Mouse (Mus musculus): ENCODE results near the gene Dscam. TPM values are rescaled to one million over a fixed set of nuclear protein-coding genes. Genes with fewer than 3 reads are reported as not detected.

Dscam gene
- polyA plus RNA-seq, 1 experiment, result under 0.01 TPM

- Histone ChIP-seq H3K4me3 (no peak overlapping the region), H3ac (ENCODE audit: control insufficient read depth, insufficient read length) (no peak overlapping the region), H3K36me3 (ENCODE audit: control insufficient read depth, insufficient read depth) (no peaks in the 10 kb centered on the region), H3K4me2 (ENCODE audit: low read depth) (no peak overlapping the region), H3K79me2 (ENCODE audit: control insufficient read depth, insufficient read depth) (no peaks in the 10 kb centered on the region), H3K27me3 (ENCODE audit: control insufficient read depth, insufficient read depth, insufficient read length) (no peaks in the 10 kb centered on the region)
- no peak for TF ChIP-seq POLR2A (IDR thresholded peaks at IDR 0.05; ENCODE audit: insufficient read length, low read depth)
- no peak for TF ChIP-seq MAX (IDR thresholded peaks at IDR 0.05; ENCODE audit: low read depth)
- no peak for TF ChIP-seq REST (IDR thresholded peaks at IDR 0.05; ENCODE audit: insufficient read depth, insufficient read length)
- no peak for TF ChIP-seq E2F4 (IDR thresholded peaks at IDR 0.05; ENCODE audit: insufficient read depth)
- TF ChIP-seq MYOD1 (IDR thresholded peaks at IDR 0.05; ENCODE audit: control insufficient read depth in 1 of 3, insufficient read length in 2 of 3, low read depth in 2 of 3), result no peak
- TF ChIP-seq MYOG (IDR thresholded peaks at IDR 0.05; ENCODE audit: control insufficient read depth in 1 of 3, insufficient read depth in 1 of 3, insufficient read length in 2 of 3, low read depth in 2 of 3), result no peak
- TF ChIP-seq USF1 (IDR thresholded peaks at IDR 0.05; ENCODE audit: low read depth), result no peak
- no peak for TF ChIP-seq POLR2AphosphoS2 (IDR thresholded peaks at IDR 0.05; ENCODE audit: insufficient read length, low read depth)
- no peak for TF ChIP-seq SRF (IDR thresholded peaks at IDR 0.05; ENCODE audit: control insufficient read depth, insufficient read length, low read depth)
Observed at GRCm38 (mm10) chr16:97002189-97002588, 168.4 kb downstream of the Dscam start.

GRCm38 (mm10) chr16:96996854-96997253 lies 173.7 kb downstream of the Dscam start:
- H3K79me2 ChIP-seq (ENCODE audit: control insufficient read depth, insufficient read depth), result no peaks in the 10 kb centered on the region
- no peak for TF ChIP-seq E2F4 (IDR thresholded peaks at IDR 0.05; ENCODE audit: insufficient read depth)
- TF ChIP-seq POLR2A (IDR thresholded peaks at IDR 0.05; ENCODE audit: insufficient read length, low read depth), result no peak
- no peak for TF ChIP-seq CEBPB (IDR thresholded peaks at IDR 0.05; ENCODE audit: insufficient read depth, poor library complexity, severe bottlenecking)
- TF ChIP-seq SRF (IDR thresholded peaks at IDR 0.05; ENCODE audit: control insufficient read depth, insufficient read length, low read depth), result no peak
- TF ChIP-seq REST (IDR thresholded peaks at IDR 0.05; ENCODE audit: insufficient read depth, insufficient read length), result no peak
- TF ChIP-seq MYOD1 (IDR thresholded peaks at IDR 0.05; ENCODE audit: control insufficient read depth in 1 of 3, insufficient read length in 2 of 3, low read depth in 2 of 3), result no peak
- TF ChIP-seq POLR2AphosphoS2 (IDR thresholded peaks at IDR 0.05; ENCODE audit: insufficient read length, low read depth), result no peak
- no peak for TF ChIP-seq MAX (IDR thresholded peaks at IDR 0.05; ENCODE audit: low read depth)
- no peak for TF ChIP-seq MYOG (IDR thresholded peaks at IDR 0.05; ENCODE audit: control insufficient read depth in 1 of 3, insufficient read depth in 1 of 3, insufficient read length in 2 of 3, low read depth in 2 of 3)
- no peak for TF ChIP-seq USF1 (IDR thresholded peaks at IDR 0.05; ENCODE audit: low read depth)
- H3K36me3 ChIP-seq (ENCODE audit: control insufficient read depth, insufficient read depth), result no peaks in the 10 kb centered on the region
- H3K4me3 ChIP-seq, result no peak overlapping the region
- no peaks in the 10 kb centered on the region for H3K27me3 ChIP-seq (ENCODE audit: control insufficient read depth, insufficient read depth, insufficient read length)
- no peak overlapping the region for H3K4me2 ChIP-seq (ENCODE audit: low read depth)
- H3ac ChIP-seq (ENCODE audit: control insufficient read depth, insufficient read length), result no peak overlapping the region

- Histone ChIP-seq H3K4me2 (ENCODE audit: low read depth) (no peak overlapping the region), H3ac (ENCODE audit: control insufficient read depth, insufficient read length) (no peak overlapping the region), H3K4me3 (no peak overlapping the region), H3K27me3 (ENCODE audit: control insufficient read depth, insufficient read depth, insufficient read length) (no peaks in the 10 kb centered on the region), H3K36me3 (ENCODE audit: control insufficient read depth, insufficient read depth) (no peaks in the 10 kb centered on the region), H3K79me2 (ENCODE audit: control insufficient read depth, insufficient read depth) (no peaks in the 10 kb centered on the region)
- no peak for TF ChIP-seq POLR2A (IDR thresholded peaks at IDR 0.05; ENCODE audit: insufficient read length, low read depth)
Observed at GRCm38 (mm10) chr16:96995858-96996257, 174.7 kb downstream of the Dscam start.

- no peak overlapping the region for H3K4me2 ChIP-seq (ENCODE audit: low read depth)
- no peak overlapping the region for H3ac ChIP-seq (ENCODE audit: control insufficient read depth, insufficient read length)
- H3K79me2 ChIP-seq (ENCODE audit: control insufficient read depth, insufficient read depth), result no peaks in the 10 kb centered on the region
- H3K36me3 ChIP-seq (ENCODE audit: control insufficient read depth, insufficient read depth), result no peaks in the 10 kb centered on the region
- TF ChIP-seq MYOD1 (IDR thresholded peaks at IDR 0.05; ENCODE audit: control insufficient read depth in 1 of 3, insufficient read length in 2 of 3, low read depth in 2 of 3) (no peak), TCF3 (IDR thresholded peaks at IDR 0.05; ENCODE audit: insufficient read length, low read depth) (no peak), REST (IDR thresholded peaks at IDR 0.05; ENCODE audit: insufficient read depth, insufficient read length) (no peak)
- H3K27me3 ChIP-seq (ENCODE audit: control insufficient read depth, insufficient read depth, insufficient read length), result no peaks in the 10 kb centered on the region
- no peak overlapping the region for H3K4me3 ChIP-seq
Observed at GRCm38 (mm10) chr16:96987396-96987795, 183.2 kb downstream of the Dscam start.

DNA sequence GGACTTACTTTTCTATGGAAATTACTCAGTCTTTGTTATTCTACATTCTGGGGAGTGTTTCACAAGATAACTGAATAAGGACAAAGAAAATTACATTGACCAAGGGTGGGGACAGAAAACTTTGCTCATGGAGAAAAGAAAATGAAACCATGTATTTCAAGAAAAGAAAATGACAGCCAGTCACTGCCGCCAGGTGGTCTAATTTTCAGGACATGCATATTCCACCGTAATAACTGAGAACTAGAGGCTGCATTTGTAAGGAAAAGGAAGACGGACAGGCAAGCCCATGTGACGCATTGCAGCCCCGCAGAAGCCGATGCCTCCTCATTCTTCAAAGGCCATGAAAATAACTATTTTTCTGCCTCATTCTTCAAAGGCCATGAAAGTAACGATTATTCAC lies 197.3 kb downstream of the Dscam start:
- TF ChIP-seq MAX (IDR thresholded peaks at IDR 0.05; ENCODE audit: low read depth), result no peak
- TF ChIP-seq REST (IDR thresholded peaks at IDR 0.05; ENCODE audit: insufficient read depth, insufficient read length), result no peak
- TF ChIP-seq POLR2AphosphoS2 (IDR thresholded peaks at IDR 0.05; ENCODE audit: insufficient read length, low read depth), result no peak
- TF ChIP-seq TCF3 (IDR thresholded peaks at IDR 0.05; ENCODE audit: insufficient read length, low read depth), result no peak
- TF ChIP-seq TCF12 (IDR thresholded peaks at IDR 0.05; ENCODE audit: insufficient read depth, poor library complexity, severe bottlenecking), result no peak
- TF ChIP-seq POLR2A (IDR thresholded peaks at IDR 0.05; ENCODE audit: insufficient read length, low read depth), result no peak
- TF ChIP-seq CEBPB (IDR thresholded peaks at IDR 0.05; ENCODE audit: insufficient read depth, poor library complexity, severe bottlenecking), result no peak
- Histone ChIP-seq H3ac (ENCODE audit: control insufficient read depth, insufficient read length) (no peak overlapping the region), H3K4me2 (ENCODE audit: low read depth) (no peak overlapping the region), H3K27me3 (ENCODE audit: control insufficient read depth, insufficient read depth, insufficient read length) (no peaks in the 10 kb centered on the region), H3K36me3 (ENCODE audit: control insufficient read depth, insufficient read depth) (no peaks in the 10 kb centered on the region), H3K79me2 (ENCODE audit: control insufficient read depth, insufficient read depth) (no peaks in the 10 kb centered on the region), H3K4me3 (no peak overlapping the region)

- H3K36me3 ChIP-seq (ENCODE audit: control insufficient read depth, insufficient read depth), result no peaks in the 10 kb centered on the region
- no peaks in the 10 kb centered on the region for H3K27me3 ChIP-seq (ENCODE audit: control insufficient read depth, insufficient read depth, insufficient read length)
- no peak overlapping the region for H3K4me3 ChIP-seq
- H3K79me2 ChIP-seq (ENCODE audit: control insufficient read depth, insufficient read depth), result no peaks in the 10 kb centered on the region
- no peak for TF ChIP-seq POLR2A (IDR thresholded peaks at IDR 0.05; ENCODE audit: insufficient read length, low read depth)
- no peak for TF ChIP-seq SRF (IDR thresholded peaks at IDR 0.05; ENCODE audit: control insufficient read depth, insufficient read length, low read depth)
- H3ac ChIP-seq (ENCODE audit: control insufficient read depth, insufficient read length), result no peak overlapping the region
- H3K4me2 ChIP-seq (ENCODE audit: low read depth), result no peak overlapping the region
Observed at GRCm38 (mm10) chr16:96971768-96972167, 198.8 kb downstream of the Dscam start.

All from myocyte (in vitro differentiated cells).